Mouse (Mus musculus): Measurements from ENCODE around the gene Klhl30. TPM values are rescaled to one million over a fixed set of nuclear protein-coding genes. Genes with fewer than 3 reads are reported as not detected.

The Klhl30 gene
- 0.06 and 0.33 TPM in 2 replicates for polyA plus RNA-seq (2014; fragmentation: Nextera tagmentation; extraction: Ambion mirVana)

- no peak within 1 kb of the TSS for H3K4me3 ChIP-seq (ENCODE audit: low read depth, low read length)
- no peak within 1 kb of the TSS for H3K9ac ChIP-seq (ENCODE audit: low read depth, low read length)
- no peak within 1 kb of the TSS for H3K27ac ChIP-seq (ENCODE audit: low read depth, low read length)
- peaks cover 10% of the 10 kb centered on the region for H3K27me3 ChIP-seq (ENCODE audit: control insufficient read depth, insufficient read depth, low read length)
- ATAC-seq (ENCODE audit: low FRiP score): no peak
- WGBS: 66% methylated on average over 4 of the region's 4 CpGs
- no peaks in the 10 kb centered on the region for H3K36me3 ChIP-seq (ENCODE audit: control insufficient read depth, insufficient read depth, low read length)
- H3K4me1 ChIP-seq (replicated peaks; ENCODE audit: control insufficient read depth, insufficient read depth, low read length): no peaks in the 10 kb centered on the region
- no peak within 1 kb of the TSS for H3K4me2 ChIP-seq (replicated peaks; ENCODE audit: low read depth, low read length)
- no peak for DNase-seq (ENCODE audit: low spot score)
- H3K9me3 ChIP-seq (ENCODE audit: control insufficient read depth, low read length): no peaks in the 10 kb centered on the region
These were observed at the start of gene Klhl30 for GRCm38 (mm10) chr1:91350841-91351240. Gene Klhl30 (plus strand): TSS chr1:91351016.

DNA sequence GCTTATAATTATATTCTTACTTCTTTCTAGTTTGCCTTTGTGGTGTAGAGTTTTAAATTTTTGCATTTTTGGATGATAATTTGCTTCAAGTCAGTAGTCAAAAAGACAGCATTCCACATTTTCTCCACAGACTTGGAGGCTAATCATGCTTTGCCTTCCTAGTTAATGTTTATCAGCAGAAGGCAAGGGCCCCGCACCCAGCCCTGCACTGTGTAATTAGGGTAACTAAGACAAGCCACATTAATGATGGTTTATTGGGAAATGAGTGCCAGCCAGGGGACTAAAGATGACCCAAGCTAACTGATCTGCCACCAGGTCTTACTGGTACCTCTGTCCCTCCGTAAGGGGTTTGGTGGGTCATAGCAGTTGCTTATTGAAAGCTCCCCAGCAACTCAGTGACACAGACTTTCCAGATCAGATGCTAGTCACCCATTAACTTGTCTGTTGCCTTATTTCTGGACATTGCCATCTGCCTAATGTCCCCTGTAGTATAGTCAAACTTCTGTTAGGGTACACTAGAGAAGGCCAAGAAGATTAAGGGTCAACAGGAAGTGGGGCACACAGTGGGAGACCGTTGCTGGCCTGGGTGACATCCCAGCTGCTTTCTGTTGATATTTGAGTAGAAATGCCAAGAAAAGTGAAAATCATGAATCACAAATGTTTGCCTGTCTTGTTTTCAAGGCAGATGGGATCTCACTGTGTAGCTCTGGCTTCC lies 49.5 kb upstream of the Klhl30 start:
- no peaks in the 10 kb centered on the region for H3K27me3 ChIP-seq (ENCODE audit: control insufficient read depth, insufficient read depth, low read length)
- no peak overlapping the region for H3K9ac ChIP-seq (ENCODE audit: low read depth, low read length)
- 71% methylated on average over 3 of the region's 3 CpGs for WGBS
- no peak overlapping the region for H3K4me3 ChIP-seq (ENCODE audit: low read depth, low read length)
- no peak for DNase-seq (ENCODE audit: low spot score)
- no peak overlapping the region for H3K4me2 ChIP-seq (replicated peaks; ENCODE audit: low read depth, low read length)
- no peaks in the 10 kb centered on the region for H3K36me3 ChIP-seq (ENCODE audit: control insufficient read depth, insufficient read depth, low read length)
- no peak for ATAC-seq (ENCODE audit: low FRiP score)
- H3K4me1 ChIP-seq (replicated peaks; ENCODE audit: control insufficient read depth, insufficient read depth, low read length): no peaks in the 10 kb centered on the region; the same call in 1 of the 2 replicates
- H3K9me3 ChIP-seq (ENCODE audit: control insufficient read depth, low read length): no peaks in the 10 kb centered on the region
- no peak overlapping the region for H3K27ac ChIP-seq (ENCODE audit: low read depth, low read length)

DNA sequence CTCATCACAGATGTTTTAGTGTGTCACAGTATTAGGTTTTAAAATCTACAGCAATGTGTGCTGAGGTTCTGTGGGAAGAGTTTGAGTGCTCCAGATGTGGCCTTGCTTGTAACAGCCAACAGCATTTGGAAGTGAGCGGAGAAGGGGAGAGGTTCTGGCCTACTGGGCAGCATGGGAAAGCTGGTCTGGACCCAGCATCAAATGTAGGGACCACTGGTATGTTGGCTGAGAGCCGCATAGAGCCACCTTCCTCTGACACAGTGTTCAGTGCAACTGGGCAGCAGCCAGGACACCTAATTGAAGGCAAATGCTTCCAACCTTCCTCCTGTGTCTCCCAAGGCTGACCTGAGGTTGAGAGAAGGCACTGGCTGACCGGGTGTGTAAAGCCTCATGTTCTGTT lies 48.8 kb upstream of the Klhl30 start:
- WGBS: 95% methylated on average over 3 of the region's 3 CpGs
- no peaks in the 10 kb centered on the region for H3K27me3 ChIP-seq (ENCODE audit: control insufficient read depth, insufficient read depth, low read length)
- no peak for DNase-seq (ENCODE audit: low spot score)
- H3K27ac ChIP-seq (ENCODE audit: low read depth, low read length): no peak overlapping the region
- H3K36me3 ChIP-seq (ENCODE audit: control insufficient read depth, insufficient read depth, low read length): no peaks in the 10 kb centered on the region
- no peaks in the 10 kb centered on the region for H3K9me3 ChIP-seq (ENCODE audit: control insufficient read depth, low read length)
- H3K4me2 ChIP-seq (replicated peaks; ENCODE audit: low read depth, low read length): no peak overlapping the region
- no peak for ATAC-seq (ENCODE audit: low FRiP score)
- no peak overlapping the region for H3K4me3 ChIP-seq (ENCODE audit: low read depth, low read length)
- H3K4me1 ChIP-seq (replicated peaks; ENCODE audit: control insufficient read depth, insufficient read depth, low read length): no peaks in the 10 kb centered on the region; the same call in 1 of the 2 replicates
- no peak overlapping the region for H3K9ac ChIP-seq (ENCODE audit: low read depth, low read length)

DNA sequence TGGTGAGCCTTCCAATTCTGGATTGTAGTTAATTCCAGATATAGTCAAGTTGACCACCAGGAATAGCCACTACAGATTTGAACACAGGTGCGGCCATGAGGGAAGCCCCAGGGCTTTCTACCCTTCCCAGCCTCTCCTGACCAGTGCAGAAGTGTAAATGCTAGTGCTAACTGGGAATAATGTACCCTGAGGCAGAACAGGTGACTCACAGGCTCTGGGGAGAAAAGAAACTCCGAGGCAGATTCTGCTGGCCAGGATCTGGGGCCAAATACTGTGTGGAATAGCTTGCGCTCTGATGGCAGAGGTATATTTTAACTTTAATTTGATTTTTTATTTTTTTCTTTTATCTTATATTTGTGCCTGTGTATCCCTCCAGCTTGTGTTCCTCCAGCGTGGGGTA lies 46.2 kb upstream of the Klhl30 start:
- no peak overlapping the region for H3K27ac ChIP-seq (ENCODE audit: low read depth, low read length)
- no peak overlapping the region for H3K4me2 ChIP-seq (replicated peaks; ENCODE audit: low read depth, low read length)
- no peak overlapping the region for H3K9ac ChIP-seq (ENCODE audit: low read depth, low read length)
- H3K4me1 ChIP-seq (replicated peaks; ENCODE audit: control insufficient read depth, insufficient read depth, low read length): no peaks in the 10 kb centered on the region
- DNase-seq (ENCODE audit: low spot score): no peak
- H3K27me3 ChIP-seq (ENCODE audit: control insufficient read depth, insufficient read depth, low read length): no peaks in the 10 kb centered on the region
- no peak overlapping the region for H3K4me3 ChIP-seq (ENCODE audit: low read depth, low read length)
- no peaks in the 10 kb centered on the region for H3K36me3 ChIP-seq (ENCODE audit: control insufficient read depth, insufficient read depth, low read length)
- no peaks in the 10 kb centered on the region for H3K9me3 ChIP-seq (ENCODE audit: control insufficient read depth, low read length)
- ATAC-seq (ENCODE audit: low FRiP score): no peak
- 89% methylated on average over 4 of the region's 4 CpGs for WGBS

GRCm38 (mm10) chr1:91309366-91310085 lies 41.3 kb upstream of the Klhl30 start:
- DNase-seq (ENCODE audit: low spot score): no peak
- 91% methylated on average over 13 of the region's 13 CpGs for WGBS
- Histone ChIP-seq H3K4me1 (replicated peaks; ENCODE audit: control insufficient read depth, insufficient read depth, low read length) (no peaks in the 10 kb centered on the region), H3K4me3 (ENCODE audit: low read depth, low read length) (no peak overlapping the region), H3K9me3 (ENCODE audit: control insufficient read depth, low read length) (no peaks in the 10 kb centered on the region), H3K9ac (ENCODE audit: low read depth, low read length) (no peak overlapping the region), H3K27me3 (ENCODE audit: control insufficient read depth, insufficient read depth, low read length) (no peaks in the 10 kb centered on the region), H3K27ac (ENCODE audit: low read depth, low read length) (no peak overlapping the region), H3K4me2 (replicated peaks; ENCODE audit: low read depth, low read length) (no peak overlapping the region), H3K36me3 (ENCODE audit: control insufficient read depth, insufficient read depth, low read length) (no peaks in the 10 kb centered on the region)
- no peak for ATAC-seq (ENCODE audit: low FRiP score)

- 93% methylated on average over 4 of the region's 4 CpGs for WGBS
- no peak for DNase-seq (ENCODE audit: low spot score)
- Histone ChIP-seq H3K4me1 (replicated peaks; ENCODE audit: control insufficient read depth, insufficient read depth, low read length) (no peaks in the 10 kb centered on the region), H3K9me3 (ENCODE audit: control insufficient read depth, low read length) (no peaks in the 10 kb centered on the region), H3K4me3 (ENCODE audit: low read depth, low read length) (no peak overlapping the region), H3K27me3 (ENCODE audit: control insufficient read depth, insufficient read depth, low read length) (no peaks in the 10 kb centered on the region), H3K27ac (ENCODE audit: low read depth, low read length) (no peak overlapping the region), H3K4me2 (replicated peaks; ENCODE audit: low read depth, low read length) (no peak overlapping the region), H3K9ac (ENCODE audit: low read depth, low read length) (no peak overlapping the region), H3K36me3 (ENCODE audit: control insufficient read depth, insufficient read depth, low read length) (no peaks in the 10 kb centered on the region)
- no peak for ATAC-seq (ENCODE audit: low FRiP score)
These were observed 38.5 kb upstream of the Klhl30 start for GRCm38 (mm10) chr1:91312273-91312672.

GRCm38 (mm10) chr1:91313251-91313650 lies 37.6 kb upstream of the Klhl30 start:
- 44% methylated on average over 5 of the region's 5 CpGs for WGBS
- DNase-seq (ENCODE audit: low spot score): peak; percentile 39

GRCm38 (mm10) chr1:91317656-91318055 lies 33.2 kb upstream of the Klhl30 start:
- Histone ChIP-seq H3K9ac (ENCODE audit: low read depth, low read length) (no peak overlapping the region), H3K36me3 (ENCODE audit: control insufficient read depth, insufficient read depth, low read length) (no peaks in the 10 kb centered on the region), H3K27ac (ENCODE audit: low read depth, low read length) (no peak overlapping the region), H3K27me3 (ENCODE audit: control insufficient read depth, insufficient read depth, low read length) (no peaks in the 10 kb centered on the region), H3K4me2 (replicated peaks; ENCODE audit: low read depth, low read length) (no peak overlapping the region), H3K9me3 (ENCODE audit: control insufficient read depth, low read length) (no peaks in the 10 kb centered on the region), H3K4me3 (ENCODE audit: low read depth, low read length) (no peak overlapping the region), H3K4me1 (replicated peaks; ENCODE audit: control insufficient read depth, insufficient read depth, low read length) (no peaks in the 10 kb centered on the region)
- DNase-seq (ENCODE audit: low spot score) (no peak), ATAC-seq (ENCODE audit: low FRiP score) (no peak)
- 94% methylated on average over 6 of the region's 6 CpGs for WGBS

More at GRCm38 (mm10) chr1:91313251-91313650, 37.6 kb upstream of the Klhl30 start:
- no peak overlapping the region for H3K27ac ChIP-seq (ENCODE audit: low read depth, low read length)
- H3K4me1 ChIP-seq (replicated peaks; ENCODE audit: control insufficient read depth, insufficient read depth, low read length): no peaks in the 10 kb centered on the region
- H3K9me3 ChIP-seq (ENCODE audit: control insufficient read depth, low read length): no peaks in the 10 kb centered on the region
- no peak for ATAC-seq (ENCODE audit: low FRiP score)
- H3K27me3 ChIP-seq (ENCODE audit: control insufficient read depth, insufficient read depth, low read length): no peaks in the 10 kb centered on the region
- no peak overlapping the region for H3K4me2 ChIP-seq (replicated peaks; ENCODE audit: low read depth, low read length)
- H3K36me3 ChIP-seq (ENCODE audit: control insufficient read depth, insufficient read depth, low read length): no peaks in the 10 kb centered on the region
- no peak overlapping the region for H3K9ac ChIP-seq (ENCODE audit: low read depth, low read length)
- H3K4me3 ChIP-seq (ENCODE audit: low read depth, low read length): no peak overlapping the region

Measured in hindbrain, embryonic 11.5 days (tissue).